Mouse (Mus musculus) frontal cortex, postnatal 25 days (tissue): ENCODE results near the gene Mboat2.

Experiments
- DNase-seq, 2 experiments: peaks; one replicate each; pipeline ENCODE4 v3.0.0; 2022; ENCODE audit warnings: low spot score in 2 of 2

Mboat2 gene

DNA sequence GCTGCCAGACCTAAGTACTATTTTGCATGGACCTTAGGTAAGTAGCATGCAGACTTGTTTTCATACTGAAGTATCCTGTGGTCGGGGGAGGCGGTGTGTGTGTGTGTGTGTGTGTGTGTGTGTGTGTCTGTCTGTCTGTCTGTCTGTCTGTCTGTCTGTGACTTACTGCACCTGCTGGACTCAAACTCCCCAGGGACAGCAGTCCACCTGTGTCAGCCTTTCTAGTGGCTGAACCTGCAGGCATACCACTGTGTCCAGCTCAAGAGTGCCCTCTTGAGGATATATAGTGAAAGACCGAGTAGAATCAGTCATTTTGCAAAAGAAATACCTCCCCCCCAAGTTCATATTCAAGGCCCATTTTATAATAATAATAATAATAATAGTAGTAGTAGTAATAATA is 117.7 kb downstream of the Mboat2 start:
- no peak for DNase-seq

DNA sequence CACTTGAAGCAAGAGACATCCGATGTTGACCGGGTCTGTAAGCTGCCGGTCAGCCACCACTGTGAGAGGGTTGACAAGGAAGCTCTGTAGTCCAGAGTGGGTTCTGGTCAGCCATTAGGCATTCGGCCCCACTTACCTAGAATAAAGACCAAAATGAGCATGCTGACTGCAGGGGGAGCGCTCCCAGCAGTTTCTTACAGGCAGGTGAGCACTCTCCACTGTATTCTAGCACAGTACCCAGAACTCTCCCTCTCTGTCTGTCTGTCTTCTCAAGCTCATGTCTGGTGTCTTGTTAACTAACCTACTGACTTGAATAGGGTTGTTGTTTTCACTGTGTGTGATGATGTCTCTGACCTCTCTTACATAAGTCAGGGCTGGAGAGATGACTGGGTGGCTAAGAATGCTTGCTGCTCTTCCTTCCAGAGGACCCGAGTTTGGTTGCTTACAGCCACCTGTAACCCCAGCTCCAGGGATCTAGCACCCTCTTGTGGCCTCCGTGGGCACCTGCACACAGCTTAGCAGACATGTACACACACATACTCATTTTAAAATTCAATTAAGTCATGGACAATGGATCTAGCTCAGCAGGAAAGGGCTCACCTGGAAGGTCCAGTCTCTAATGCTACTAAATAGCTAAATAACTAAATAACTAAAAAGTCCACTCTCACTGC is 119.8 kb downstream of the Mboat2 start:
- DNase-seq: no peak

DNA sequence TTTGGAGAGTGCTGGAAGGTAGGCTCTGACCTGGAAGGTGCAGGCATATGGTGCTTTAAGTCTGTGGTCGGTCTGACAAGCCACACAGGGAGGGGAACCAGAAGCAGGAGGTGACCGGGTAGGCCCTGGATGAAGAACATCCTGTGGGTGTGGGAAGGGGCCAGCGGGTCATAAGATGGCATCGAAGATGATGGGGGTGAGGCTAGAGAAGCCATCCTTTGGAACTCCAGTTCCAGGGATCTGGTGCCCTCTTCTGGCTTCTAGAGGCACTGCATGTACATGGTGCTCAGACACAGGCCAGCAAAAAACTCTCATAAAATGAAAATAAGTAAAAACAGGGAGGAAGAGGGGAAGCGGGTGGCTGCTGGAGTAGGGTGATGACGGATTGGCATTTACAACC is 121.5 kb downstream of the Mboat2 start:
- DNase-seq: peak; percentile 46 to 48

DNA sequence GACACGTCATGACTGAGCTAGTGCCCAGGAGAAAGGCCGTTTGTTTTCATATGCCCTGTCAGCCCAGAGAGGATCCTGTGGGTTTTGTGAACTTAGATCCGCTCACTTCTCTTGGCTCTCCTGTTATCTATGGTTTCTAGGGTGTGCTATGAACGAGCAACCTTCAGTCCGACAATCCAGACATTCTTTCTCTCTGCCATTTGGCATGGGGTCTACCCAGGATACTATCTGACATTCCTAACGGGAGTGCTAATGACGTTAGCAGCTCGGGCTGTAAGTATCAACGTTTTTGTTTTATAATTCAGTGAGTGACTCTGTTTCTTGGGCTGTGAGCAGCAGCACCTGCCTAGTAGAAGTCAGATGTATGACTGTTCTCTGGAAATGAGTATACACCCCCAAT is 124.5 kb downstream of the Mboat2 start:
- DNase-seq: no peak

DNA sequence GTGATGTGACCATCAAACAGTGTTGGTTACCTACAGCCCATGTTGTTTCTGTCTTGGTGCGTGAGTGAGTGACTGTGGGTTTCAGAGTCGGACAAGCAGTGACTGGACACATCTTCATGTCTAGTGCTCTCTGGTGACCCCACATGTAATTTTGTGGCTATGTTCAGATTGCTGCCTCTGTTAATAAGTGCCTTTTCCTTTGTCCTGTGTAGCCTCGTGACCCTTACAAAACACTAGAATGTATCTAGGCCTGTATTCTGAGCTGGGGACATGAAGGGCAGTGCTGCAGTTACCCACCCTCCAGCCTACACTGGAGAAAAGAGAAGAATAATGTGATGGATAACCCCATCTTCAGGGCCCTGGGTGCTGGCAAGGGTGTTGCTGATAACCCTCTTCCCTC is 127.8 kb downstream of the Mboat2 start:
- DNase-seq: no peak

DNA sequence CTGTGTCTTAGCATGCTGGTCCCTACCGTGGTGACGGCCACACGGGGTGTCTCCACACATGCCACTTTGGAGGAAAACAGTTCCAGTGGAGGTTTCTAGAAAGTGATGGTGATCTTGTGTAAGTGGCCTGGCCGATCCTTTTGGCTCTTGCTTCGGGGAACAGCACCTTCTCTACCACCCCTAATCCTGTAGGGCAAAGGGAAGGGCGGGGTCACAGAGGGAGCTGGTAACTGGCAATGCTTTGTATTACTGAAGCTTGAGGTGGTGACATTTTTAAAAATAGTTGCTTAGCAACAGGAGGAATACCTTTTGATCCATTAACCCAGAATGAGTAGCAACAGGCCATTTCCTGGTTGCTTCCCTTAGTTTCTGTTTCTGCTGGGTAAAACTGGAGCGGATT is 131.1 kb downstream of the Mboat2 start:
- DNase-seq: no peak

DNA sequence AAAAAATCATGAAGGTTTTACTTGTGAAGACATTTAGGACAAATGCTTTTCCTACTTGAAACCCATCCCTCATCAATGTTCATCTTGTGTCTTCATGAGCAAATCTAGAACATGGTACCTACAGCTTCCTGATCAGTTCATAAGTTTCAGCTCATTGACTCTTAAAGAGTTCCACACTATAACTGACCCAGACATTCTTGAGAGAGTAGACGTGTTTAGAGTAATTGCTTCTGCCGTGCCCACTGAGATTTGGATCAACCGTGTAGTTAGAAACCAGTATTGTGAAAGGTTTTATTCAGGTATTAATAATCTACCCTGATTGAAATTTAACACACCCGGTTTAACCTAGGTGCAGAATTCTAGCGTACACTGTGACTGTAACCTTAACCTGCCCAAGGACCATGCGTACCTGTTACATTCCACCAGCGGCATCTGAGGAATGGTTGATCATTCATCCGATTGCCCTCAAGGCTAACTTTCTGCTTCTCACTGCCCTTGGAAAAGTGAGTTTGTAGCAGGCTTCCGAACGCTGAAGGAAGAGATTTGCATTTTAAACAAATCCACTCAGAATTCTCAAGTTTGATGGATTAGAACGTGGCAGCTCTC is 131.8 kb downstream of the Mboat2 start:
- DNase-seq: no peak

DNA sequence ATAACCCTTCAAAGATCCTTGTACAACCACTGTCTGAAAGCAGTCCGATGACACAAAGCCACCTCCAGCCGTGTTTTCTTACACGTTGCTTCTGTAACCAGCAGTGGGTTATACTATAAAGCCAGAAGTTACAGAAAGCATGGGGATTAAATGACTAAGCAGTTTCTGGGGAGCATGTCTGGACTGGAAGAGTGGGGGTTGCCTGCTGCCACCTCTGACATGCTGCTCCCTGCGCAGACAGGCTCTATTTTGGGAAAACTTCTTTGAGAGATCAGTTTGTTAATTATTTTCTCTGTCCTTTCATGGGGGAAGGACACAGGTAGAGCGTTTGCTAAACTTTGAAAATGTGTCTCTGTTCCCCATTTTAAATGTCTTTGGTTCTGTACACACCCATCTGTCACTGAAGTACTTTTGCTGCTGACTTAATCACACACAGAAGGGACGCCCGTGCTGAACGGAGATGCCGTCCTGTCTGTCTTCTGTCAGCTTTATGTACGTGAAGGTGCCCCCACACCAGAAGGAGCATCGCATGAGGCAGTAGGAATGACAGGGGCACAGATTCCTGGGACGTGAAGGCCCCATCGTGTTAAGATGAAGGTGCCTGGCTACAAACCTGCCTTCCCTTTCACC is 132.8 kb downstream of the Mboat2 start:
- no peak for DNase-seq

DNA sequence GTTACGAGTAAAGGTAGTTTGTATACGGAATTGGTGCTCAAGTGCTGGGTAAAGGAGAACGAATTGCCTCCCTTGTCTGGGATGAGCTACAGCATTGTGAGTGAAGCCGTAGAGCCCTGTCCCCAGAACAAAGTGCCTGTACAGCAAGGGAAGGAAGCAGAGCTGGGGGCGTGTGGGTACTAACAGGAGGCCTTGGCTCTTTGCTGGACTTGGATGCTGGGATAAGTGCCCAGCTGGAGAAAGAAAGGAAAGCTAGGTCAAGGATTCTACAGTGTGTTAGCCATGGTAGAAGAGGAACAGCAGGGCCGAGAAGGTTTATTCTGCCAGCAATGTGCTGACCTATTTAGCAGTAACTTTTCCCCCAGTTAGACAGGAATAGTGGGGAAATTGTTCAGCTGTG is 134.7 kb downstream of the Mboat2 start:
- no peak for DNase-seq

DNA sequence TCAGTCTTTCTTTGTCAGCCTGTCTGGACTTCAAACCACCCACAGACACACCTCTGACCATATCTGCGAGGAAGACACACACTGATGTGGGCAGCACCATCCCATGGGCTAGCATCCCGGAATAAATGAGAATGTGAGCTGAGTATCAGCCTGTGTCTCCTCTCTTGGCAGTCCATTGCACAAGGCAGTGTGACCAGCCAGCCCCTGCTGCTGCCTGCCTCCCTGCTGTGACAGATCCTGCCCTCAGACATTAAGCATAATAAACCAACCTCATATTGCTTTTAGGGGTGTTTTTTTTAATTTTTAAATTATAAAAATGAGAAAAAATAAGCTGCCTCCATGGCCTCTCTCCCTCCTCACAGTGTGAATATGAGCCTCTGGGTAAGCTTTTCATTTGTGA is 135.4 kb downstream of the Mboat2 start:
- no peak for DNase-seq

DNA sequence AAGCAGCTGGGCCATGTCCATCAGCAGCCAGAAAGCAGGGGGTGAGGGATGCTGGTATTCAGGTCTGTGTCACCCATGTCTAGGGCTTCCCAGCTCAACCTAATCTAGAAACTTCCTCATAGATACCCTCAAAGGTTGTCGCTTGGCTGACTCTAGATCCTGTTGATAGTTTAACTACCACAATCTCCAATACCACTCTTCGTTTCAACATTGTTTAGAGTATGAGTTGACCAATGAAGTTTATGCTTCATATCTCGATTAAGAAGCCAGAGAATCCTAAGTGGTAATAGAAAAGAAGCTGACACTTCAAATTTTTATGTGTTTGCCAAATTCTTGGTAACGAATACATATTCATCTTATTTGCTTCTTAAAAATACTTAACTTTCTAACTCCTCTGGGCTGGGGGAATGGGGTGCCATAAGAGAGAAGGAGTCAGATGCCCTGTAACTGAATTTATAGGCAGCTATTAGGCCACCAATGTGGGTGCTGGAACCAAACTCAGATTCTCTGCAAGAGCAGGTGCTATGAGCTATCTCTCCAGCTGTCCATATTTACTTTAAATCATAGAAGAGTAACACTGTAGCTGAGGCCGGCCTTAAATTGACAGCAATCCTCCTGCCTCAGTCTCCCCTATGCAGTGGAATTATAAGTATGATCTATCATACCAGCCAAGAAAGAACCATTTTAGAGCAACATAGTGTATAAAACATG is 141.0 kb downstream of the Mboat2 start:
- no peak for DNase-seq

DNA sequence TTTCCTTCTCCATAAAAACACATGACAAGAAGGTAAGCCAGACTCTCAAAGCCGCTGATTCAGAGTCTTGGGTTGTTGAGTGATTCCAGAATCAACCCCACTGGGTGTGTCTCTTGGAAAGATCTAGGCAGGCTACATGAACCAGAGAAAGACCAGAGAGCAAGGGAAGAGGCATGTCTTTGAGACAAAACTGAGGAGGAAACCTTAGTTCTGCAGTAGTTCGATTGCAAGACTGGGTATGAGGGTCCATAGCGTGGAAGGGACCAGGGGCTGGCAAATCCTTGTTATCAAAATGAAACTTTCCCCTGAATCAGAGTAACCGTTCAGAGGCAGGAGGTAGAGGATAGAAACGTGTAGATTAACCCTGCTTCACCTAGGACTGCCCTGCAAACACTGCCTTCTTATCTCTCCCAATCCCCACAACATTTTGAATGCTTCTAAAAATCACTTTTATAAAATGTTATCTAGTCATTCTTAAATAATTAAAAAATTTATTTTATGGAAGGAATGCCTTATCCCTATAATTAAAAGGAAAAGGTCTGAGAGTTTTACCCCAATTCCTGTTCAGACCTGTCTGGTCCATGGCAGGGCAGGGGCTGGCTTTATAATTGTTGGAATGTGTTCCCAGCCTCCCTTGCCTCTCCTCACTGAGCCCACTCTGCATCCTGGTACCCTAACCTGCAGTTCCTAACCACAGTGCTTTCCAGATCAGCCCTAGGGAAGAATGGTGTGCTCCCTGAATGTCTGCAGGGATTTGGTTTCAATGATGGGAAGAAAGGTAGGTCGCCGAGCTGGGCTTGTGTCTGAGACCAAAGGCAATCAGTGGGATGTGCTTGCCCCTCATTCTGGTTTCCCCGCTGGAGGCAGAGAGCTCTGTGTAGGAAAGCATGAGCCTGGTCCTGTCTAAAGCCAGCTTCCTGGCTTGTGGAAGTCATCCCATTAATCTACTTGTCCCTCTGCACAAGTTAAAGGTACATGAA is 142.0 kb downstream of the Mboat2 start:
- DNase-seq: no peak

DNA sequence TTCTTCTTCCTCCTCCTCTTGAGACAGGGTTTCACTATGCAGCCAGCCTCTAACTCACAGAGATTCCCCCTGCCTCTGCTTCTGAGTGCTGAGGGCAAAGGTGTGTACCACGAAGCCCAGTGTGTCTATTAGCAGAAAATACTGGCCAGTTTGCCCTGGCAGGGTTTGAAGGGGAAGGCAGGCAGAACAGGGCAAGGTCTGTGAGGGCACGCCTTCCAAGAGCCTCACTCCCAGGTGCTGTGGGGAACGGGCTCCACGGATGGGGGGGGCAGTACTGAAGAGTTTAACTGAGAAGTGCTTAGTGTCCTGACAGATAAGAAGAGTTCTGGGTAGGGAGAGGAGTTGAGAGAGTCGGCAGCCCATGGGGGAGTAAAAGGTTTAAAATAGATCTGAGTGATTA is 142.9 kb downstream of the Mboat2 start:
- DNase-seq: no peak

DNA sequence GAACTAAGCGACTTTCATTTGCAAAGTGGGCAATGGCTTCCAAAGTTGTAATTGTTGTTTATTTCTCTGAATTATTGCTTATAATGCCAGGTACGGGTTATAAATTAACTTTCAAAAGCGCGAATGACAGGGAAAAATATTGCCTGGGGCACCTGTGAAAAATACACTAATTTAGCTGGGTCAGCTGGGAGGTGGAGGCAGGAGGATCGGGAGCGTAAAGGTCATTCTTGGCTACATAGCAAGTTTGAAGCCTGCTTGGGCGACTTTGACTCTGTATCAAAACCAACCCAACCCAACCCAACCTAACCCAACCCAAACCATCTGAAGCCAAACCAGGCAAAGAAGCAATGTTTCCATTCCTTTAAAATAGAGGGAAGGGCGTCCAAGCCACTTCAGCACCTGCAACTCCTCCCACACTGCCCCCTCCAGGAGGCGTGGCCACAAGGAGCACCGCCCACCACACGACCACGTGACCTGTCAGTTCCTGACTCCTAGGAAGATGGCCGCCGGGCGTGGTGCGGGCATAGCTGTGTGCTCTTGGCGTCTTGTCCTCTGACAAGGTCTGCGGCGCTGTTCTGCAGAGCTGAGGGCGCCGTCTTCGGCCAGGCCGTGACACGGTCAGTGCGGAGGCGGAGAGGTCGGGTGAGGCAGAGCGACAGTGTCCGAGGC is 143.9 kb downstream of the Mboat2 start, which contains the start of gene Kidins220:
Gene Kidins220 (plus strand): TSS at position 480 of the 669 bp plus-strand sequence.
- DNase-seq: peak; percentile 88 to 92

DNA sequence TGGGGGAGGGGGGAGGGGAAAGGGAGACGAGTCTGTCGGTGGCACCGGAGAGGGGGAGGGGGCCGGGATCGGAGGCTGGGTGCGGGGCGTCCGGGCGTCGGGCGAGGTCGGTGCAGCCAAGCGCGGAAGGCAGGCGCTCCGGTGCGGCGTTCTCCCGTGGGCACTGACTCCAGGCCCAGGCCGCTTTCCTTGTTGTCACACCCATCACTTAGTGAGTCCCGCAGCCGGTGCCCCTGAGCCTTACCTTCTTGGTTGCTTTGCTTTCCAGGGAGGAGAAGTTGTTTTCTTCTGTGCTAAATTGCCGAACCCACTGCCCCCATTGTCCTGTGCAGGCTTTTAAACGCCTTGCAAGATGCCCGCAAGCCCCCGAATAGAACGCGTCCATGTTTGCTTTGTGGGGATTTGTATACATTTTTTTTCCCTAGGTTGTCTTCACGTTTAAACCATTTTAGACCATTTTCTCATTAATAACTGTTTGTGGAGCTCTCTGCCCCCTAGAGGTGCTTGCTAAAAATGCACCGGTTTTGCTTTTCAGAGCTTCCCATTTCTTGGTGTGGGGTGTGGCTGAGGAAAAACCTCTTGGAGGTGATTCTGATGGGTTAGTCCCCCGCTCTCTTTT is 144.5 kb downstream of the Mboat2 start:
- peak; percentile 43 to 60 for DNase-seq

DNA sequence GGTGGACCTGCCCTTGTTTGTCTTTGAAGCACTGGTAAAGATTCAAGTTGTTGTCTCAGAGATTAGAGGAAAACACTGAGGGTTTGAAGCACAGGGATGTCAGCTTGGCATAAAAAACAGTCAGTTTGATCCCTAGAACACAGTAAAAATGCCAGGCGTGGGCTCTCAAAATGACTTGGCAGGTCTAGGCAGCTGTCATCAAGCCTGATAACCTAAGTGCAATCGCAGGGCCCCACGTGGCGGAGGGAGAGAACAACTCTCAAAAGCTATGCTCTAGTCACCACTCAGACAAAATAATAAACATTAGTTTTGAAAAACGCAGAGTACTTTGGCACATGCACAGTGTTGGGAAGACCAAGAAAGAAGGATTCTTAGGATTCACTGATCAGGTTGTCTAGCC is 154.5 kb downstream of the Mboat2 start:
- no peak for DNase-seq

DNA sequence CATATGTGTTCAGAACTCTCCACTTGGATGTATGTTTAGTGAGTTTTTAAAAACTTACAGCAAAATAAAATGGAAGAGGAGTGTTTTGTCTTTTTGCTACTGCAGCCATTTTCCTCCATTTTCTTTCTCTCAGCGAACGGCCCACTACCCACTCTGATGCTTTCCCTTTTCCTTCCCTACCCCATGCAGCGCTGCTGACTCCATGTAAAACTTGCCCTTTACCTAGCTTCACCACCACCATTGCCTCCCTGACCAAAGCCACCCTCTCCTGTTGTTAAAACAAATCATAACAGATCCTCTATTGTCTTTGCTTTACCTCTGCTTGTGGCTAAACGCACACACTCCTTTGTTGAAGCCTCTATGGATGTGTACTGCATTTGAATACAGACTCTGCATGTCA is 164.7 kb downstream of the Mboat2 start:
- no peak for DNase-seq

DNA sequence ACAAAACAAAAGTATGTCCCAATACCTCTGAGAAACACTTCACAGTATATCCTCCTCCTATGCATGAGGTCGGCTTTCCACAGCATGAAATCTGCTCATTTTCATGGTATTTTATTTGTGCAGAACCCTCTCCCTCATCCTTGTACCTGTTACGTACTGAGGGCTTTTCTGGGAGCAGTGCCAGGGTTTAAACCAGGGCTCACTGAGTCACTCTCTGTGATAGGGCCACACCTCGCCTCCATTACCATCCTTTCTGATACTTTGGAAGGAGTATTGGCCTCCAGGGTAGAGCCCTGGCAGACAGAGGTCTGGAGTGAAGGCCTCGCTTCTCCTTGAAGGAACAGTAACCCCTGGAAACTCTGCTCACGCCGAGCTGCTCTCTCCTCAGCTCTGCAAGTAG is 174.7 kb downstream of the Mboat2 start:
- DNase-seq: no peak

DNA sequence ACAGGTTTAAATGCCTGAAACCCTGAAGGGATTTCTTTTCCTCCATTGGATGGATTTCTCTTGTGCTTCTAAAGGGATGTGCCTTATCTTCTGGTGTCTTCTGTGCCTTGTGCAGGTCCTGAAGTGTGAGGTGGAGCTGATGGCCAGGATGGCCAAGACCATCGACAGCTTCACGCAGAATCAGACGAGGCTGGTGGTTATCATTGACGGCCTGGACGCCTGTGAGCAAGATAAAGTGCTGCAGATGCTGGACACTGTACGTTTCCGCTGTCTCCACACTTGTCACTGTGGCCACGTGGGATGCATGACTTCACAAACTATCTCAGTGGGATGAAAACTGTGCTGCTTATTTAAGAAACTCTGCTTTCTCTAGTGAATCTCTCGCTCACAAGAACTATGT is 179.3 kb downstream of the Mboat2 start:
- DNase-seq: no peak

DNA sequence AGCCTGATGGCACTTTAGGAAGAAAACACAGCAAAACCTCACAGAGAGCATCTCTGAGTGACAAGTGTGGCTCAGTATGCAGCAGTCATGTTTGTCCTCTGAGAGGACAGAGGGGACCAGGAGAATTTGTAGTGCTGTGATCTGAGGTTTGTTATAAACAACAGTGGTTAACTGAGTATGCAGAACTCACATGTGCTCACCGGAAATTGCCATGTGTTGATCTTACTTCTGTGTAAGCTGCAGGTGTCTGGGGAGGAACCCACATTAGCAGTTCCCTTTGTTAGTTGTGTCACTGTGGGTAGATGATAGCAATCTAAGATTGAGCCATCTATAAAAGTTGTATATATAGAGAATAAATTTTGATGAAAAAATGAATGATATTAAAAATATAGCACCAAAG is 179.7 kb downstream of the Mboat2 start:
- no peak for DNase-seq
